Mouse (Mus musculus) liver, postnatal 0 days (tissue): ENCODE data around the gene Tshb. TPM values are rescaled to one million over a fixed set of nuclear protein-coding genes. Genes with fewer than 3 reads are reported as not detected.

Experiments used
- ATAC-seq: fragments of 200-750 bp; cut with Nextera tagmentation; 2 replicates; pipeline ENCODE4 v1.8.0; 2017; ENCODE audit warnings: mild to moderate bottlenecking, moderate library complexity
- DNase-seq: peaks from one replicate; pipeline ENCODE4 v3.0.0-alpha.2; 2016
- H3K27ac ChIP-seq: fragments of 300-500 bp; sonication (generic); 2 replicates; pipeline ENCODE4 v1.5.1; 2014; ENCODE audit warnings: antibody characterized with exemption, moderate library complexity, mild to moderate bottlenecking, low read depth
- H3K27me3 ChIP-seq: fragments of 300-500 bp; sonication (generic); 2 replicates; pipeline ENCODE4 v1.6.1; 2014; ENCODE audit warnings: low read length, control low read depth, mixed read lengths; ENCODE audit not compliant: insufficient read depth
- H3K36me3 ChIP-seq: fragments of 300-500 bp; sonication (generic); replicated peaks from 2 replicates; pipeline ENCODE4 v1.6.1; 2014; ENCODE audit warnings: mild to moderate bottlenecking, control low read depth, low read length, moderate library complexity, mixed read lengths; ENCODE audit not compliant: insufficient read depth
- H3K4me1 ChIP-seq: fragments of 300-500 bp; sonication (generic); 2 replicates; pipeline ENCODE4 v1.6.1; 2014; ENCODE audit warnings: antibody characterized with exemption, mild to moderate bottlenecking, control low read depth; ENCODE audit not compliant: insufficient read depth
- H3K4me2 ChIP-seq: fragments of 300-500 bp; sonication (generic); 2 replicates; pipeline ENCODE4 v1.6.1; 2014; ENCODE audit warnings: low read depth, mild to moderate bottlenecking, low read length, moderate library complexity, mixed read lengths
- H3K4me3 ChIP-seq: fragments of 300-500 bp; sonication (generic); 2 replicates; pipeline ENCODE4 v1.5.1; 2014; ENCODE audit warnings: low read depth, low read length
- H3K9ac ChIP-seq: fragments of 300-500 bp; sonication (generic); replicated peaks from 2 replicates; pipeline ENCODE4 v1.6.1; 2014; ENCODE audit warnings: mild to moderate bottlenecking, moderate library complexity
- H3K9me3 ChIP-seq: fragments of 300-500 bp; sonication (generic); 2 replicates; pipeline ENCODE4 v1.6.1; 2016; ENCODE audit warnings: mild to moderate bottlenecking, control low read depth, low read length, mixed read lengths
- CTCF ChIP-seq: sonication (generic); IDR thresholded peaks from 2 replicates; pipeline ENCODE4 v1.5.1; 2016; ENCODE audit warnings: antibody characterized with exemption, low read depth
- EP300 ChIP-seq: IDR thresholded peaks from 2 replicates; pipeline ENCODE4 v1.6.1; 2016; ENCODE audit warnings: antibody characterized with exemption, low read depth, mild to moderate bottlenecking
- WGBS: fragments of 180-500 bp; shearing (Covaris S2); extraction: QIAGEN DNeasy Blood & Tissue Kit; methylation state at CpG from one replicate; pipeline ENCODE4 v1.1.7; 2014; ENCODE audit not compliant: insufficient replicate concordance; 5-methylcytosine and 5-hydroxymethylcytosine counted together
- polyA plus RNA-seq: library from polyadenylated mRNA; unstranded; fragments of >200 nt; fragmentation: Nextera tagmentation; extraction: Ambion mirVana; gene quantifications from 2 replicates; pipeline ENCODE4 v1.2.1, GENCODE M21; 2015

The Tshb gene
- polyA plus RNA-seq, 1 experiment from 2014 or later: not detected

DNA sequence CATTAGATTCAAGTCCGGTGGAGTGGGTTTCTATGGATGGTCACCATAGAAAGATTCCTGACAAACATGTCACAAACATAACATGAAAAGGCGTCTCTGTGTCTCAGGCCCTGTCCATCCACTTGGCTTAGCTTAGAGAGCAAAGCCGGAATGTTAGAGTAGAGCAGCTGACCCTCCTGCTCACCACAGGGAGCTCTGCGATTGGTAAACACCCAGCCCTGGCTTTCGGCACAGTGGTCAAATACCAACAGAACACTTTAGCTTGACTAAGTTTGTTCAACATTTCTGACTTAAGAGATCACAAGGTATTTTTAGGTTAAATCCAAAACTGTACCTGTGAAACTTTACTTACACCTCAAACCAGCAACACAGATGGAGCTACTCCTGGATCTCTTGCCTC is 31.4 kb downstream of the Tshb start:
- H3K9me3 ChIP-seq: no peaks in the 10 kb centered on the region
- ATAC-seq (no peak), DNase-seq (no peak)
- WGBS: 78% methylated on average over 5 of the region's 5 CpGs
- no peak overlapping the region for H3K4me3 ChIP-seq
- no peak overlapping the region for H3K4me2 ChIP-seq
- no peaks in the 10 kb centered on the region for H3K36me3 ChIP-seq
- TF ChIP-seq CTCF: no peak
- H3K27me3 ChIP-seq: no peaks in the 10 kb centered on the region
- no peak overlapping the region for H3K27ac ChIP-seq
- no peak overlapping the region for H3K9ac ChIP-seq
- H3K4me1 ChIP-seq: no peaks in the 10 kb centered on the region

DNA sequence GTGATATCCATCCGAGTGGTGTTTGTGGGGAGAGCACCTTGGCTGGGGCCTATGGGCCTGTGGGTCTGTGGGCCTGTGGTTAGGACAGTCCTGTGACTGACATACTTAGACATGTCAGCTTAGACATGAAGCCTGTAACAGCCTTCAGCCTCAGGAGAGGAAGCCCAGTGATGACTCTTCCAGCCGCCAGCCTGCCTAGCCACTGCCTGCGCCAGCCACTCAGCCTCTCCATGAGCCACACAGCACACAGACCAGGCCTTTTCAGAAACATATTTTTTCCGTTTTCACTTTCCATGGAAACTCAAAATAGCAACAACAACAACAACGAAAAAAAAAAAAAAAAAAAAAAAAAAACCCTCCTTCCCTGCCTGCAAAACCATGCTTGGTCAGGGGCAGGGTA is 33.8 kb downstream of the Tshb start:
- Histone ChIP-seq H3K27ac (no peak overlapping the region), H3K4me1 (peaks cover 7% of the 10 kb centered on the region), H3K9ac (no peak overlapping the region), H3K27me3 (no peaks in the 10 kb centered on the region), H3K36me3 (no peaks in the 10 kb centered on the region), H3K4me3 (no peak overlapping the region), H3K9me3 (no peaks in the 10 kb centered on the region), H3K4me2 (no peak overlapping the region)
- WGBS: 61% methylated on average over 5 of the region's 5 CpGs
- TF ChIP-seq EP300 (no peak), CTCF (no peak)
- DNase-seq (no peak), ATAC-seq (no peak)

DNA sequence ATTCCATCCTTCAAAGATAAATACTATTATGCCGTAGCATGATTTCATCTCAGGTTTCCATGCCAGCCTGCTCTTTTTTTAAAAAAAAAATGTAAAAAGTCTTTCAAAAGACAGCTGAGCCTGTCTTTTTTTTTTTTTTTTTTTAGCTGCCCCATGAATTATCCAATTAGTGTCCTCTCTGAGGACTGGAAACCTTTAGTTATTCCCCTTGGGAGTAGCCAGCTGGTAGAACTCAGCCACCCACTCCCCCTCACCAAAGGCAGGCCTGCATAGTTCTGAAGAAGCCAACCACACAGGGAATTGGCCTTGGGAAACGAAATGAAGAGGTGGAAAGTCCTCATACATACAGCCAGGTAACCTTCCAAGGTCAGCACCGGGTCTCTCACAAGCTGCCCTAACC is 34.5 kb downstream of the Tshb start:
- no peaks in the 10 kb centered on the region for H3K9me3 ChIP-seq
- DNase-seq (no peak), ATAC-seq (no peak)
- no peak overlapping the region for H3K4me2 ChIP-seq
- WGBS: 65% methylated on average over 3 of the region's 3 CpGs
- no peaks in the 10 kb centered on the region for H3K27me3 ChIP-seq
- H3K27ac ChIP-seq: no peak overlapping the region
- peaks cover 7% of the 10 kb centered on the region for H3K4me1 ChIP-seq
- no peak for TF ChIP-seq EP300
- TF ChIP-seq CTCF: no peak
- H3K36me3 ChIP-seq: no peaks in the 10 kb centered on the region
- H3K9ac ChIP-seq: no peak overlapping the region
- H3K4me3 ChIP-seq: no peak overlapping the region

DNA sequence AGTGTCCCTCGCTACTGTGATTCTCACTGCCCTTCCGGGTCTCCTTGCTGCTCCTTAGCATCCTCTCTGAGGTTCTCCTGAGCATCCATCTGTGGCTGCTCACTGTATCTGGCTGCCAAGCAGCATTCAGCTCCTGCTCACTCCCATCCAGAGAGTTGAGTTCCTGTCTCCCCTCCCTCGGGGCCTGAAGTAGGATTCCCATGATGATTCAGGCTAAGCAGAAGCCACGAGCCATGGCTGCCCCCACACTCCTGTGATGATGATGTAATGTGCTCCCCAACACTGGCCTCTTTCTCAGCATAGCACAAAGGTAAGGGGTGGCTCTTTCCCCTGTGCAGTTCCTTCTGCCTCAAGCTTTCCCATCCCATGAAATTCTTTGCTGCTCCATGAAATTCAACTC is 36.3 kb downstream of the Tshb start:
- WGBS: 71% methylated on average over 4 of the region's 4 CpGs
- Histone ChIP-seq H3K4me1 (peaks cover 7% of the 10 kb centered on the region), H3K27me3 (no peaks in the 10 kb centered on the region), H3K9me3 (no peaks in the 10 kb centered on the region), H3K27ac (no peak overlapping the region), H3K4me2 (no peak overlapping the region), H3K9ac (no peak overlapping the region), H3K36me3 (no peaks in the 10 kb centered on the region), H3K4me3 (no peak overlapping the region)
- TF ChIP-seq EP300: no peak
- TF ChIP-seq CTCF: no peak
- ATAC-seq (no peak), DNase-seq (no peak)

DNA sequence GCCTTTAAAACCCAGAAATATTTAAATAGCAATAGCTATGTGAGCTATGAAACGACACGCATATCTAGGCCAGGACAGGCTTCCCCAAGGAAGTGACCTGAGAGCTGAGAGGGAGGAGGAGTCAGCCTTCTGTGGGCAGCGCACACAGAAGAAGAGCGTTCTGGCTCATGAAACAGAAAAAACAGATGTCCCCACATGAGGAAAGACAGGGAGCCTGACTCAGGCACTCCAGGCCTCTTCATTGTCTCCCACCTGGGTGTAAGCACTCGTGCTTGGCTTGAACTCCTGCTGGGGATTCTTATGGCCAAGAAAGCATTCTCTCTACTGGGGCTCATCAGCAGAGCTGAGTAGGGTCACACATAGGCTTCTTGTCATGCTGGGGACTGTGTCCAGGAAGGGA is 37.9 kb downstream of the Tshb start:
- Histone ChIP-seq H3K27ac (peak overlapping the region; percentile 29; the same call in 1 of the 2 replicates), H3K27me3 (no peaks in the 10 kb centered on the region), H3K4me1 (peaks cover 7% of the 10 kb centered on the region), H3K4me2 (no peak overlapping the region), H3K36me3 (no peaks in the 10 kb centered on the region), H3K9ac (no peak overlapping the region), H3K9me3 (no peaks in the 10 kb centered on the region), H3K4me3 (no peak overlapping the region)
- ATAC-seq (peak; percentile 40; the same call in 1 of the 2 replicates), DNase-seq (no peak)
- WGBS: 21% methylated on average over 5 of the region's 5 CpGs
- TF ChIP-seq EP300: no peak

DNA sequence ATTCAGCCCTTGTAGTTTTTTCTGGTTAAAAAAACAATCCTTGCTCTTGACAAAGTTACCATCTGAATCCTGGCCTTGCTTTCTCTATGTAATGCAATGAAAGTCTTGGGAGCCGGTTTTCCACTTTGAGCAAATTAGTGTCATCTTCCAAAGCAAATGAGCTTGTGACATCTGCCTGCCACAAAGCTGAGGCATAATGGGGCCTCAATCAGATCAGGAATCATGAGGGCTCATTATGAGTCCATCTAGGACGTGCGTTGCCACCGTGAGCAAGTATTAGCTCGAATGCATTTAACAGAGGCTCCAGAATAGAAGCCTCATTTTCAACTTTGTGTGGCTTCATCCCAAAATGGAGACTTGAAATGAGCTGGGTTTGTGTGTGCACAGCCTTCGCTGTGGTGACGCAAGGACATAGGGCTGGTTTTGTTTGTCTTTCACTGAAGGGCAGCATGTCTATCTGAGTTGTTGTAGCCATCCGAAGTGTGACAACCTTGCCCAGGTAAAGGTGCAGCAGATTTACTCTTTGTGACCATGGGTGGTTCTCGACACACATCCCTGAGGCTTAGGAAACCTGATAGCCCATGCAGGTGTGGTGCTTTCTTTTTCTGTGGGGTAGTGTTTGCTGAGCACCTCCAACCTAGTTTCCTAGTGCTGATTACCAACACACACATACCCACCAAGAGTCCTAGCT is 38.6 kb downstream of the Tshb start:
- DNase-seq: no peak
- WGBS: 66% methylated on average over 9 of the region's 9 CpGs
- no peak for TF ChIP-seq EP300
- no peak for TF ChIP-seq CTCF
- Histone ChIP-seq H3K9me3 (no peaks in the 10 kb centered on the region), H3K27ac (peak overlapping the region; percentile 29; the same call in 1 of the 2 replicates), H3K36me3 (no peaks in the 10 kb centered on the region), H3K27me3 (no peaks in the 10 kb centered on the region), H3K9ac (no peak overlapping the region), H3K4me2 (no peak overlapping the region), H3K4me1 (peaks cover 7% of the 10 kb centered on the region), H3K4me3 (no peak overlapping the region)
- ATAC-seq: peak; percentile 59

DNA sequence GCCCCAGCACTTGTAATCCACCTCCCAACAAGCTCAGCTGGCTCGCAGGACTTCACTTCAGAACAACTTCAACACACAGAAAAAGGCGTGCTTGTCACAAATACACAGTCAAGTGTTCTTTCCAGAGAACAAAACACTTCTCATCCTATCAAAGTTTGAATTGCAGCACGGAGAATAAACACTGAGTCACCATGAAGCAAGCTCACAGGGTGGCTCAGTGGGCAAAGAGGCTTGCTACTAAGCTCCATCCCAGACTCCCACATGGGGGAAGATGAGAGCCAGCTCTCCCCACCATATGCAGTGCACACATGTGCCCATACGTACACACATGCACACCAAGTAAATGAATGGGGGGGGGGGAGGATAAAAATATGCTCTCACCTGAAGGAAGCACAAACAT is 39.3 kb downstream of the Tshb start:
- no peak overlapping the region for H3K4me2 ChIP-seq
- DNase-seq (no peak), ATAC-seq (peak; percentile 54)
- WGBS: 53% methylated on average over 4 of the region's 4 CpGs
- H3K9ac ChIP-seq: no peak overlapping the region
- TF ChIP-seq EP300: no peak
- TF ChIP-seq CTCF: no peak
- no peaks in the 10 kb centered on the region for H3K27me3 ChIP-seq
- H3K9me3 ChIP-seq: no peaks in the 10 kb centered on the region
- no peak overlapping the region for H3K27ac ChIP-seq
- H3K36me3 ChIP-seq: no peaks in the 10 kb centered on the region
- H3K4me3 ChIP-seq: no peak overlapping the region
- H3K4me1 ChIP-seq: peaks cover 7% of the 10 kb centered on the region
